Mouse (Mus musculus) c-Kit-positive CD71-negative TER-119-negative erythroid progenitor cells, embryonic 14.5 days (primary cell): ENCODE results near the gene Zan.

Source experiments
- DNase-seq: peaks from one replicate; pipeline ENCODE4 v3.0.0-alpha.2; 2013; ENCODE audit warnings: low read depth

Gene Zan

DNA sequence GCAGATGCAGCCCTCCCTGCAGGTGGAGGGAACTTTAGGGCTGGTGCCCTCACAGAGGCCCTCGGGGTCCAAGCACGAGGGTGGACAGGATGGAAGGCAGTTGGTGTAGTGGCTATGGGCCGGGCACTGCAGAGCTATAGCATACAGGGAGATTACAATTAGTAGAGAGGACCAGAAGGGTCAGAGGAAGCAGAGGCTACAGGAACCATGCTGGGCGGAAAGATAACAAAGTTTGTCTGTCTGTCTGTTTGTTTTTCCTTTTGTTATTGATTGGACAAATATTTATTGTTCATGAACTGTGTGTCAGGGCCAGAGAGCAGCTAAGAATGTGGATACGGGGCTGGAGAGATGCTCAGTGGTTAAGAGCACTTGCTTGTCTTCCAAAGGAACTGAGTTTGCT, 62.6 kb downstream of the Zan start:
- no peak for DNase-seq

DNA sequence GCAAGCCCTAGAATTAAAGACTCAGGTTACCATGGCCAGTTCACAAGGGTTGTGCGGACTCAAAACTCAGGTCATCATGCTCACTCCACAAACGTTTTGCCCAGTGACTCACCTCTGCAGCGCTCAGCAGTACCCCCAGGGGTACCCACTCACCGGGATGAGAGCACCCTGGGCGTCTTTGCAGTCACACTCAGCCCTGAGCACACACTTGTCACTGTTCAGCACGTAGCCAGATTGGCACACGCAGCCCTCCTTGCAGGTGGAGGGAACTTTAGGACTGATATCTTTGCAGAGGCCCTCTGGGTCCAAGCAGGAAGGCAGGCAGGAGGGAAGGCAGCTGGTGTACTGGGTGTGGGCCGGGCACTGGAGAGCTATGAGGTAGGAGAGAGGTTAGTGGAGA, 65.6 kb downstream of the Zan start:
- DNase-seq, result no peak

DNA sequence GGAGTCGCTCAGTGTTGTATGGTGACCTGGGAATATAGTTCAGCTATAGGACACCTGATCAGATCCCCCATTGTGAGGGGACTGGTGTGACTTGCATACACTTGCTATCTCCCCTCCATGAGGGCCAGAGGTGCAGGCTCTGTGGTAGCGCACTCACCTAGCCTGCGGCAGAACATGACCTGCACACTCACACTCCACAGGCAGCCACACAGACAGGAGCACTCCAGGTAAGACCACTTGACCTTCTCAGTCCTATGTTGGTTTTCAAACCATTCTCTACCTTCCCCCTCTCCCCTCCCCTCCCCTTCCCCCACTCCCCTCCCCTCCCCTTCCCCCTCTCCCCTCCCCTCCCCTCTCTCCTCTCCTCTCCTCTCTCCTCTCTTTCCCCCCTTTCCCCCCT, 66.3 kb downstream of the Zan start:
- no peak for DNase-seq

DNA sequence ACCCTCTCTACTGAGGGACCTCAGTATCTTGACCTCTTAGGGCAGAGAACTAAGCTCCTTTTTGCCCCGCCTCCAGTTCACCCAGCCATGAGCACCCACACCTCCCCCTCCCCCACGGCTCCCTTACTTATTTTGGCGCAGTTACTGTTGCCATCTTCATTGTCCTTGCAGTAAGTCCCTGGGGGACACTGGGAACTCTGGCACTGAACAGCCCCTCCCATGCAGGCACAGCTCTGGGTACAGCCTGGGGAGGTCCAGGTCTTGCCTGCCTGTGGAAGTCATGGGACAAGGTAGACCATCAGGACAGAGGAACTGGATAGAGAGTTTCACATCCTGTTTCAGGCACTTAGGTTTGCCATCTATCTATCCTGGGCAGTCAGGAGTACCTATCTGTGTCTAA, 66.8 kb downstream of the Zan start:
- DNase-seq, result no peak

DNA sequence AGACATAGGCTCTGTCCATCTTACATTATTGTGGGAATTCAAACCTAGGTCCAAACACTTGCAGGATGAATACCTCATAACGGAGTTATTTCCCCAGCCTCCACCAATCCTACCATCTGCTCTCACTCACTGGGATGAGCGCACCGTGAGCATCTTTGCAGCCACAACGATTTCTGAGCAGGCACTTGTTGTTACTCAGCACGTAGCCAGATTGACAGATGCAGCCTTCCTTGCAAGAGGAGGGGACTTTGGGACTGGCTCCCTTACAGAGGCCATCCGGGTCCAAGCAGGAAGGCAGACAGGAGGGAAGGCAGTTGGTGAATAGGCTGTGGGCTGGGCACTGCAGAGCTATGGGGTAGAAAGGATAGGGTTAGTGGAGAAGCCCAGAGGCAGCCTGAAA, 67.4 kb downstream of the Zan start:
- no peak for DNase-seq

DNA sequence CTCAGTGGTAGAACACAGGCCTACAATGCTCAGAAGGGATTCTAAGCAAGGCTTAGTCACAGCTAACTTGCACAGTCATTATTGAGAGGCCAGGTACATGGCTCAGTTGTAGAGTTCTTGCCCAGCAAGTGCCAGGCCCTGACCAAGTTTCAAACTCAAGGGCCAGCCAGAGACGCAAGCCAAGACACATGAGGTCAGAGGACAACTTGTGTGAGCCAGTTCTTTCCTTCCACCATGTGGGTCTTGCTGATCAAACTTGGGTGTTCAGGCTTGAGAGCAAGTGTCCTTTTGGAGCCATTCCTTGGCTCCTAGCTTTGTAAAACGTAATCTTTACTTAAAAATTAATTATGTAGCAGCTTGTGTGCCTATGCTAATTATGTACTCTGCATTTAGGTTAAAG, 72.8 kb downstream of the Zan start:
- DNase-seq, result no peak

DNA sequence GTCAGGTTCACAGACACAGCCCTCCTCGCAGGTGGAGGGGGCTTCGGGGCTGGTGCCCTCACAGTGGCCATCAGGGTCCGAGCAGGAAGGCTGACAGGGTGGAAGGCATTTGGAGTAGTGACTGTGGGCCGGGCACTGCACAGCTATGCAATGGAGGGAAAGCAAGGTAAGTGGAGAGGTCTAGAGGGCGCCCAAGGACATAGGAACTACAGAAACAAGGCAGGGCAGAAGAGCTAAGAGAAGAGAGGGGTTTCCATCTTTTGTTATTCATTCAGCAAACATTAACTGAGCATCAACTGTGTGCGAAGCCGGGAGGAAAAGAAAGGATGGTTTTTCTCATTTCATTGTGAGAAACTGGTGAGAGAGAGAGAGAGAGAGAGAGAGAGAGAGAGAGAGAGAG, 82.4 kb downstream of the Zan start:
- DNase-seq, result no peak

DNA sequence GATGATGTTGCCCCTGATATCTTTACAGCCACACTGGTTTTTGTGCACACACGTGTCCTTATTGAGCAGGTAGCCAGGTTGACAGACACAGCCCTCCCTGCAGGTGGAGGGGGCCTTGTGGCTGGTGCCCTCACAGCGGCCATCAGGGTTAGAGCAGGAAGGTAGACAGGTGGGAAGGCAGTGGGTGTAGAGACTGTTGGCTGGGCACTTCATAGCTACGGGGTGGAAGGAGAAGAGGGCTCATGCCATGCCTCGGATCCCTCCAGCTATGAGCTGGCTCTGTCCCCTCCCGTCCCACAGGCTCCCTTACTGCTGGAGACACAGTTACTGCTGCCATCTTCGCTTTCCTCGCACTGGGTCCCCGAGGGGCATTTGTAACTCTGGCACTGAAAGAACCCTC, 85.2 kb downstream of the Zan start:
- no peak for DNase-seq

DNA sequence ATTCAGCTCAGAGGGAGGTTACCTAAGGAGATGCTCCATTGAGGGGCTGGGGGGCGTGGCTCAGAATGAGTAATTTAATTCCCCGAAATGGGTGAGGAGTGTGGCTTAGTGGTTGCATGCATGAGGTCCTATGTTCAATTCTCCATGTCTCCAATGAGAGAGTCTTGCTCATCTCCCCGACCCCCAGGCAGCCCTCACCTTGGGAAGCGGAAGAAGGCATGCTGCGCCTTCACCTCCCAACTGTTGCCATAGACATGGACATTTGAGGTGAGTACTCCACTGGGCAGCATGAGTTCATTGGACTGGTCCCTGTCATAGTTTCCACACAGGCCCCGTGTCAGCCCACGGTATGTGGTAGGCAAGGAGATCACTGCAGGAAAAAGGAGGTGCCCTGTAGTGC, 90.2 kb downstream of the Zan start:
- DNase-seq, result no peak

DNA sequence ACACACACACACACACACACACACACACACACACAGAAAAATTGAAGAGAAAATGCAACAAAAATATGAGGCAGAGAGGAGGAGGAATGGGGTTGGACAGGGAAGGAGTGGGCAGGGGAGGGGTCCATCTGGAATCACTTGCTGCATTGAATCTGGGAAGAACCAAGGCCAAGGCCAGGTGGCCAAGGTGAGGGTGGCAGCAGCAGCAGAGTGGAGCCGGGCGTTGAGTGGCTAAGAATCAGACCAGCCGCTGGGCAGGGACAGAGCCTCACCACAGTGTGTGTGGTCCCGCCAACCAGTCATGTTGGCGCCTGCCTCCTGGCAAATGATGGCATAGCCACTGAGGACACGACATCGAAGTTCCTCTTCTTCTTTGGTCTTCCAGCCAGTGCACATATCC, 93.4 kb downstream of the Zan start:
- no peak for DNase-seq

DNA sequence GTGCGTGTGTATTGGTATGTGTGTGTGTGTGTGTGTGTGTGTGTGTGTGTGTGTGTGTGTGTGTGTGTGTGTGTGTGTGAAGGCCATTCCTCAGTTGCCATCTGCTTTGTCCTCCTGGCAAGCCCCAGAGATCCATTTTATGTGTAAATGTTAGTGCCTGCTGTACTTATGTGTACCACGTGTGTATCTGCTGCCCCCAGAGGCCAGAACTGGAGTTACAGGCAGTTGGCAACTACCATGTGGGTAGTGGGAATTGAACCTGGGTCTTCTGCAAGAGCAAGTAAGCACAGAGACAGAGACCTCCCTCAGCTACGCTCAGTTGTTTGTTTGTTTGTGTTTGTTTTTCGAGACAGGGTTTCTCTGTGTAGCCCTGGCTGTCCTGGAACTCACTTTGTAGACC, 95.7 kb downstream of the Zan start:
- DNase-seq, result peak; percentile 49

DNA sequence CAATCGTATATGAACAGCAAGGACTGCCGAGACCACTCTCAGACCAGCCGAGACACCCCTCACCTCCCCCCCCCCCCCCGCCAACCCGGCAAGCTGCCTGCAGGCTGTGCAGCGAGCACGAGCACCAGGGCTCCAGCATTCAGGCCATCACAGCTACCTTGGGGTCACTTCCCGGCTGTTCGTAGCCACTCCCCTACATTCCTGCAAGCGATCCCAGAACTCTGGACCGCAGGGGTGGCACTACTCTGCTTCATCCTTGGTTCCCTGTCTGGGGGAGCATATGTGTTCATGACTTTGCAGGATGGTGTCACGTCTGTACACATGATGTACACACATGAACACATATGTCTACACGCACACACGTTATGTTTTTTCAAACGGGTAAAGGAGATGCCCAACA, 99.3 kb downstream of the Zan start:
- DNase-seq, result no peak

DNA sequence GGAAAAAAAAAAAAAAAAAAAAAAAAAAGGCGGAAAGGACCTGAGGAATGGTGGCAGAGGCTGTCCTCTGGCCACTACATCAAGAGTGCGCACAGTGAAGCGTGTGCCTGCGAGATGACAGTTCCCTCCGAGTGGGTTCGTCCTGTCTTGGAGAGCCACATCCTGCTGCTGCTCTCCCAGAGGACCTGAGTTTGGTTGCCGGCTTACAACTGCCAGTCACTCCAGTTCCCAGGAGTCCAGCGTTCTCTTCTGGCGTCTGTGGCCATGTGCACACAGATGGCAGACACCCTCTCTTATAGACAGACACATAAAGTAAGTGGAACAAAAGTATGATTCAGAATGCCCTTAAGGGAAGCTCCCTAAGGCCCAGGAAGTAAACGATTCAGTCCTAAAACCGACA, 99.7 kb downstream of the Zan start:
- no peak for DNase-seq

DNA sequence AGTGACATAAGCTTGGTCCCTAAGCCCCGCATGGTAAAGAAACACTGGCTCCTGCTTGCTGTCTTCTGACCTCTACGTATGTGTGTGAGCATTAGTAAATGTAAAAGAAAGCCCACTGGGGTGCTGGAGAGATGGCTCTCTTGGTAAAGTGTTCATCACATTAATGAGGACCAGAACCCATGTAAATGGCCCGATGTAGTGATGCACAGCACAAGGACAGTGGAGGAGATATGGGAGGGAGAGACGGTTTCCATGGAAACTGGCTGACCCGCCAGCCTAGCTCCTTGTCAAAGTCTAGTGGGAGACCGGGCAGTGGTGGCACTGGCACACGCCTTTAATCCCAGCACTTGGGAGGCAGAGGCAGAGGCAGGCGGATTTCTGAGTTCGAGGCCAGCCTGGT, 100.1 kb downstream of the Zan start:
- no peak for DNase-seq

DNA sequence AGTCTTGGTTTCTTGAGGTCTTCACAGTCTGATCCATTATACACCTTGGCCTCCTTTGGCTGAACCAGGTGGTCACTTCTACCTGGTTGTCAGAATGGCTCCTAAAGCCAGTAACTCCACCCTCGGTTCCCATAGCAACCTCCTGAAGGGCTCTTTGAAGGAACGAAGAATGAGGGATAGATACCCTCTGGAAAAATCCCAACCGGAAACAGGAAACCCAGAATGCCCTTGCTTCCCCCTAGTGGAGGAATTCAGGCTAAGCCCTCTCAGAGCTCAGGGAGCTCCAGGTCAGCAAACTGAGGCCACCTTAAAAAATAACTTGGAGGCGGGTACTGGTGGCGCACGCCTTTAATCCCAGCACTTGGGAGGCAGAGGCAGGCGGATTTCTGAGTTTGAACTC, 100.7 kb downstream of the Zan start:
- DNase-seq, result no peak

DNA sequence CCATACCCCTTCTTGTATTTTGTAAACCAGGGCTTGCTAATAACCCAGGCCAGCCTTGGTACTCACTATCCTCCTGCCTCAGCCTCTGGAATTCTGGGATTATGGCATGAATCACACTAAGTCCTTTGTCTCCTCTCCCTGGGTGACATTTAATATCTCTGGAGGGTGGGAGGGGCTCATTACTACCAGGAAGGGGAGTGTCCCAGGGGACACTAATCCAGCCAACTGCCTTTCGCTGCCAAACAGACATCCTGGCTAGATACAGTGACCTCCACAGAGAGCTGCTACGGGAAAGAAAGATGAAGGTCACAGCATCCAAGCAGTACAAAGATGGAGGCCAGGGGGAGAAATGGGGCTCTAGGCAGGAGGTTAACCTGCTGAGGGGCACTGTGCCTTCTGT, 101.2 kb downstream of the Zan start:
- no peak for DNase-seq

DNA sequence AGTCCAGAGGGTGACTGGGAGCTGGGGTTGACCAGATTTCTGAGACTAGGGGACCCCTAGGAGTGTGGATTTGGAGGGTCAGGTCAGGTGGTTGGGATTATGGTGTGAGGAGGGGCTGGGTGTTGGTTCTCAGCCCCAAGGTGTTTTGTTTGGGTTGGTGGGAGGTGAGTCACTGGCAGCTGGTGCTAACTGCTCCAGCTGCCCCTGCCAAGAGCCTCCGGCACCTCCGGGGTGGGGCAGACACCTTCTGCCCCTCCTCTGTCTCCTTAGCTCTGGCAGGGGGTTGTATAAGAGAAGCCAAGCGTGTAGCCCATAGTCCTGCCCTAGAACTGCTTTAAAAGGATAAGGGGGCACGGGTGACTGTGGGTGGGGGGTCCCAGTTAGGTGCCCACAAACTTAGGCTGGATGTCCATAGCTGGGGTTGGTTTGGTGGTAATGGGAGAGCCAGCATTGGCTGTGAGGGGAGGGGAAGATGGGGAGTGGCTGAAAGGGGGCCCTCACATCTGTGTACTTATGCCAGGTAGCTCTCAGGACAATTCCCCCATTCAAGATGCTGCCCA, 102.3 kb downstream of the Zan start:
- DNase-seq, result no peak

DNA sequence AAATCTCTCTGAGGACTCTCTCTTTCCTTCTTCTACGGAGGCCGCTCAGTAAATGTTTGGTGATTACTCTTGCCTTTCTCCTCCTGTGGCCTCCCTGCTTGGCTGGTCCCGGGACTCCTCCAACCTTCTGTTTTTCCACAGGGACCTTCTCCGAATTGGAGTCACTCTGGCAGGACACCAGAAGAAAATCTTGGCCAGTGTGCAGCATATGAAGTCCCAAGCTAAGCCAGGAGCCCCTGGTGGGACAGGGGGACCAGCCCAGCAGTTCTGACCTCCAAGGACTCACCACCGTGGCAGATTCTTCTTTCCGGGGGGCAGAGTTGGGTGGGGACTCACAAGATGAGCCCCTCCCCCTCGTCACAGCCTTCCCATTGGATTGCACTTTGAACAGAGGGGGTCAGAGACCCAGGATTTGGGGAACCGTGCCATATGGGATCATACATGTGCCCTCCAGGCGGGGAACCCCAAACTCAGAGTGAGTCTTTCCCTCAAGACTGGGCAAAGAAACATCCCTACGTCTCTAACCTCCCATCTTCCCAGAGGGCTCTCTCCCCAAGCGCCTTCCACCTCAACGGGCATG, 103.4 kb downstream of the Zan start:
- DNase-seq, result no peak

DNA sequence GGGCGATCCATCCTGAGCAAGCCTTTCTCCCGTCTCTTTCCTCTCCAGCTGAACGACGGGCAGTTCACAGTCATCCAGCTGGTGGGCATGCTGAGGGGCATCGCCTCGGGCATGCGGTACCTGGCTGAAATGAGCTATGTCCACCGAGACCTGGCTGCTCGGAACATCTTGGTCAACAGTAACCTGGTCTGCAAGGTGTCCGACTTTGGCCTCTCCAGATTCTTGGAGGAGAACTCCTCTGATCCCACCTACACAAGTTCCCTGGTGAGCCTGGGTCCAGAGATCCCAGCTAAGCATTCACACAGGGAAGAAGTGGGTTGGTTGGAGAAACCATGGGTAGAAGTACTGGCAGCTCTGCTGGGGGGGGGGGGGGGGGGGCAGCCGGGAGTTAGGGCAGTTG, 107.2 kb downstream of the Zan start:
- DNase-seq, result no peak

DNA sequence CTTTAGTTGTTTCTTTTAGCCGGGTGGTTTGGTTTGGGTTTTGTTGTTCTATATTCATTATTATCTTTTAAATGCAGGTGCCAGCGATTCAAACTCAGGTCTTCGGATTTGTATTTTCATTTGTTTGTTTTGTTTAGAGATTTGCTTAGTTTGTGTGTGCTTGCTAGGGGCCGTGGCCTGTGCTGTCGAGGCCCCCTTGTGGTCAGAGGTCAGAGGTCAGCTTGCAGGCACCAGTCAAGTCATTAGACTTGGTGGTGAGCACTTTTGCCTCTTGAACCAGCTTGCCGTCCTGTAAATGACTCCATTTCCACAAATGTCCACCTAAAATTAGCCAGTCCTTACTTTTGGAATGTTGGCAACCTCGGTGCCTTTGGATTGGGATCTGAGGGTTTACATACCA, 118.5 kb downstream of the Zan start:
- DNase-seq, result no peak

DNA sequence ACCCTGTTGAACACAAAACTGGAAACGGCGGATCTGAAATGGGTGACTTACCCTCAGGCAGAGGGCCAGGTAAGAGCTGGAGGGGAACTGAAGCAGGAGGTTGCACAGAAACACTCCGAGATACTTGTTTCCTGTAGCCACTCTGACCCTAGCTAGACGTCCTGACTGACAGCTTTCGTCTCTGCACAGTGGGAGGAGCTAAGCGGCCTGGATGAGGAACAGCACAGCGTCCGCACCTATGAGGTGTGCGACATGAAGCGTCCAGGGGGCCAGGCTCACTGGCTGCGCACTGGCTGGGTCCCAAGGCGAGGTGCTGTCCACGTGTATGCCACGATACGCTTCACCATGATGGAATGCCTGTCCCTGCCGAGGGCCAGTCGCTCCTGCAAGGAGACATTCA, 122.8 kb downstream of the Zan start:
- no peak for DNase-seq

DNA sequence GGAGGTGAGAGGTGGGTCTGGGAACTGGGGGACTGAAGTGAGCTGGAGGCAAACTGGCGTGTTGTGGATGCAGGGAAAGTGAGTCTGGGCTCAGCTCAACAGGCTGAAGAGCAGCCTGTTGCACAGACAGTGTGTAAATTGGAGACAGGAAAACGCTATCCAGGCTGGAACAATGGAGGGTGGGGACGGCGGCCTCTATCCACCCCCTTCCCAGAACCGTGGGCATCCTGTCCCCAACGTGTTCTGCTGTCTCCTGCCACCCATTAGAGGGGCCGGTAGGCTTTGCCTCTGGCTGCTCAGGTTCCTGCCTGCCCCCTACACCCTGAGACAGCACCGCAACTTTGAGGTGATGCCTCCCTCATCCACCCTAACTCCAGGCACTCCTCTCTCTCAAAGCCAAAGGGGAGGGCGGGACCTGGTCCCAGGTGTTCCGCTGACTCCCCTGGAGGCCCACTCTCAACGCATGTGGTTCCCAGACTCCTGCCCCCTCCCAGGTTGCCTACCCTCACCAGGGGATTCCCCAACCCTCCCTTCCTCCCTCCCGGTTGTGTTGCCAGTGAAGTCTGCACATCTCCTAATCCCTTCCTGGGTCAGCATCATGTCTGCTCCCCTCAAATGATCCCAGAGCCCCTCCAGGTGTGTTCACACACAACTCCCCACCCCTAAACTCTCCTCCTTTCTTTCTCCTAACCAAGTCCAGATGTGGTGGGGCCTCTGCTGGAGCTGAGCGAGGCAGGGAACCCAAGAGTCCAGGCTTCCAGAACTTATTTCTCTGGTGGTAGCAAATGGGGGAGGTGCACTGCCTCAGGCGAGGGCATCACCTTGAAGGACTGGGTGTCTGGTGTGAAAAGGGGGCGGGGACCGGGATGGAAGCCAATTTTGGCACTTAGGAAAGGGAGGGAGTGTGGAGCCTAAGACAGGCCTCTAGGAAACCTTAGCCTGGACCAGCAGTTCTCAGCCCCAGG, 124.6 kb downstream of the Zan start:
- DNase-seq, result no peak

DNA sequence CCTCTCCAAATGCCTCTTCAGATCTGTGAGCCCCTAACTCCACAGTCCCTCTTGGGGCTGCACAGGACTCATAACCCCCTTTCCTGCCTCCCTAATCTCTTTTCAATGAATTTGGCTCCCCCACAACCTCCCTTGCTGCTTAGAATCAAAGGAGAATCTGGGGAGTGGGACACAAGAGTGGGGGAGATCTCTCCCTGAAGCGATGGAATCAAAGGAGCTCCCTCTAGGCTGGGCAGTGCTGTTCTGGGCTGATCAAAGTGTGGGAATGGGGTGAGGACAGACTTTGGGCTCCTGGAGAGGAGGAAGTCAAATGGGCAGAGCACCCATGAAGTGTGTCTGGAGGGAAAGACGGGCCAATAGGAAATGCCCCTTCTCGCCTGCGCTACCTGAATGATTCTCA, 125.5 kb downstream of the Zan start:
- DNase-seq, result no peak

DNA sequence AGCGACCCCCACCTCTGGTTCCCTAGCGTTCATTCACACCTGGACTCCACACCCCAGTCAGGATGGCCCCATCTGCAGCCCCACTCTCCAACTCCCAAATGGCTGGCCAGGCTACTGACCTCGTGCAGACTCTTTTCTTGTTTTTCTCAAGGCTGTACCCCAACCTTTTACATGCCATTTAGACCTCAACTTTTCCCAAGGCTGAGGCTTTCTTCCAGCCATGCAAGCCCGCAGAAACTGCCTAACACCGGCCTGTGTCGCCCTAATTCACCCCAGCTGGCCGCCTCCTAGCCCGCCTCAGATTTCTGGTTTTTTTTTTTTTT, 125.8 kb downstream of the Zan start:
- no peak for DNase-seq
